Mouse (Mus musculus) adrenal gland, postnatal 14 days (tissue): ENCODE measurements around the gene Gm9837. TPM values are rescaled to one million over a fixed set of nuclear protein-coding genes. Genes with fewer than 3 reads are reported as not detected.

Experiments
- DNase-seq: peaks from one replicate; pipeline ENCODE4 v3.0.0; 2021; ENCODE audit warnings: mixed read lengths
- long read RNA-seq, 2 experiments: library from polyadenylated mRNA; stranded (forward); transcript quantifications; one replicate each; pipeline ENCODE4 v2.0.0; 2021
- total RNA-seq: library from RNA; stranded (reverse); gene quantifications from 2 replicates; pipeline ENCODE4 v1.2.3, GENCODE M21; 2021

Gene Gm9837
- not detected in 2 replicates for total RNA-seq
- long read RNA-seq, experiment 1 = 0 reads
- long read RNA-seq, experiment 2 = 0 reads

DNA sequence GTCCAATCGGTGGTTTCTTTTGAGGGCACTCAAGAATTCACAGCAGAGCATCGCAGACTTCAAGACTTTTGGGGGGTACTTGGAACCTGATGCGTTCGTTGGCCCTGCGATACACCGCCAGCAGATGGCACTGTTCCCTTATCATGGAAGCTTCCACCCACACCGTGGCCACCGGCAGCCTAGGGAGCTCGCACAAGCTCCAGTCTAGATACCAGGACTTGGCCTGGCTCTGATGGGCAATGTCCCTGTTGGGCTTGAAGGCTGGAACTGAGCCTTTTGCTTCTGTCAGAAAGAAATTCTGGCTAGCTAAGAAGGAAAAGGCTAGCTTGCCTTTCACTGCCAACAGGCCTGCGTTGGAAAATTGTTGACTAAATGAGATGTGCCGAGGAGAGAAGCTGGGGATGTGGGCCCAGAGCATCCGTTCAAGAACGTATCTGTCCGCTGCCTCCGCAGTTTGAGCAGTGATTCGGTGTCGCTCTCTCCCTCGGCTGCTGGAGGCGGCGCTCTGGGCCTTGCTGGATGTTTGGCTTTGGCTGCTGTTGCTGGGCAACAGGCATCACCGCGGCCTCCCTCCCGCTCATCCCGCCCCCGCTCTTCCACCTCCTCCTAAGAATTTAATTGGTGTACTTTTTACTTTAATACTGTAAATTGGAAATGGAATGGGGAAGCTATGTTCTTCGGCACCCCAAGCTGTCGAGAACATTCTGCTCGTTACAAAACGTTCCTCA is at the start of gene Gm9837:
Gene Gm9837 (minus strand): TSS at position 512 of the 728 bp plus-strand sequence.
- peak; percentile 92 for DNase-seq

DNA sequence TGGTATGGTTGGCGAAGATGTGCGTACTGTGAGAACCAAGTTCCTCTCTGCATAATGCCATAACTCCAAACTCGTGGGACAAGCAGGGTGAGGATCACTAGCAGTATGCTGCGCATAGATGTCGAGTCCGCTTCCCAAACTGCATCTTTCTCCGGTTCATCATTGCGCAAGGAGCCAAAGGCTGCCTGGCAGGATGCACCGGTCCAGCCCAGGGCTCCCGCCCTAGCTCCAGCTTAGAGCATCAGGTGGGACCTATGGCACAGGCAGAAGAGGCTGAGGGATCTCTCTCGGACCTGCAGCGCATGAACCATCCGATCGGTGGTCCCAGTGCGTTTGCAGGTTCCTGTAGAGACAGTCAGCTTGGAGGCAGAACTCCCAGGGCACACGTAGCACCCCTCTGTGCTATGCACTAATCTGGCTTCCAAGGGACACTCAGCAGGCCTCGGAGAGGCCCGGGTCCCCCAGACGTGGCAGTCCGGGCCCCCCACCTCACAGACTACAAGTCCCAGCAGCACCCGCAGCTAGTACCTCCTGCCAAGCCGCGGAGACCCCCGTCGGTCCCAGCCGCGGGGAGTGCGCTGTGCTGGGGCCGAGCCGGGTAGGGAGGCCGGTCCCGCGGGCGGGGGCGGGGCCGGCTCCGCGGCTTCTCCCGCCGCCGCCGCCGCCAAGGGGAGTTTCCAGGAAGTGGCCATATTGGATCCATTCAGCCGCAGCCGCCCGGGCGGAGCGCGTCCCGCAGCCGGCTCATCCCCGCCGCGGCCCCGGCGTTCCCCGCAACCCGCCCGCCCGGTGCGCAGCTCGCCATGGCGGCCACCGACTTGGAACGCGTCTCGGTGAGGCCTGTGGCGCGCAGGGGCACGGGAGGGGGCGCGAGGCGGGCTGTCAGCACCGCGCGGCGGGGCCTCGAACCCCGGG is 49.2 kb upstream of the Gm9837 start, which contains the start of gene Sept8:
Gene Sept8 (plus strand): TSS at position 51 of the 915 bp plus-strand sequence.
- DNase-seq = peak; percentile 78

DNA sequence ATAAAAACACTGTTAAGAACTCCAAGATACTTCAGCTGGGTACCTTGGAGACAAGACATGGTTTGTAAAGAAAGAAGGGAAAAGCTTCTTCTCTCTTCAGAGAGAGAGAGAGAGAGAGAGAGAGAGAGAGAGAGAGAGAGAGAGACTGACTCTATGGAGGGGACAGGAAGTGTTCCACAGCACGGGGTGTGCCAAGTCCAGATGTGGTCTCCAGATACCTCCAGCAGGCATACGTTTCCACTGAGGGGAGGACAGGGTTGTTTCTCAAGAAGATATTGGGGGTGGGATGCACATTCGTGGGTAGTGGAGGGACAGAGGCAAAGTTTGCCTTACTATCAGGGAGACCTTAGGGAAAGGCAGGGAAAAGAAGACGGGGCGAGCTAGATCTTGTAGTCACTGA is 48.5 kb upstream of the Gm9837 start:
- DNase-seq = no peak

DNA sequence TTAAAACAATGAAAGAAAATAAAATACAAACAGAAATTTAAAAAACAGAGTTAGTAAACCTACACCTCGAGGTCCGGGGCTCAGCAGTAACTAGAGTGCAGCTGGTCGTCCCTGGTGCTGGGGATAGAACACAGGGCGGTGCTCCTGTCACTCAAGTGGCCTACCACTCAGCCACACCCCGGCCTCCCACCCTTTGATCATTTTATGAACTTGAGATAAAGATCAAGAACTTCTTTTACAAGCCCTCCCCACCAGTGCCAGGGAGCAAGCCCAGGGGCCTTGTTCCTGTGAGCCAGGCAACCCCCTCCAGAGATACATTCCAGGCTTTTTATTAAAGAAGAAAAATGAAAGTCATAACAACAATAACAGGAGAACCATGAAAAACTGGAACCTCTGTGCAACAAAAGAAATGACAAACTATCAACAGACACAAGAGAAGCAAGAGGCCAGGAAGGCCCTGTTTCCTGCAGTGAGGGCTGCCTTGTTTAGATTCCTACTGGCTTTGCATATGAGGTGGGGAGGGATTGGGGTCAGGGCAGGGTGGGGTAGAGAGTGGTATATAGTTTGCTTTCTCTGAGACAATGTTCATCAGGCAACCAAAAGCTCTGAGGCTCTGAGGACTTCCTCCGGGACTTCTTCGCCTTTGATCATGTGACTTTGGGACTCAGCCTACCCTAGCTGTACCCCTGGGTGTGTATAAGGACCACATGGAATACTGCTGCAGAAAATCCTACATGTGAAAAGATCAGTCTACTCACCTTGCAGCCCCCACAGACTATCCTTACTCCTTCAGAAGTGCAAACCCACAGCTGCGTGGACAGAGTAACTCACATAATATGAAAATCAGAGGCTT is 46.7 kb upstream of the Gm9837 start:
- no peak for DNase-seq

DNA sequence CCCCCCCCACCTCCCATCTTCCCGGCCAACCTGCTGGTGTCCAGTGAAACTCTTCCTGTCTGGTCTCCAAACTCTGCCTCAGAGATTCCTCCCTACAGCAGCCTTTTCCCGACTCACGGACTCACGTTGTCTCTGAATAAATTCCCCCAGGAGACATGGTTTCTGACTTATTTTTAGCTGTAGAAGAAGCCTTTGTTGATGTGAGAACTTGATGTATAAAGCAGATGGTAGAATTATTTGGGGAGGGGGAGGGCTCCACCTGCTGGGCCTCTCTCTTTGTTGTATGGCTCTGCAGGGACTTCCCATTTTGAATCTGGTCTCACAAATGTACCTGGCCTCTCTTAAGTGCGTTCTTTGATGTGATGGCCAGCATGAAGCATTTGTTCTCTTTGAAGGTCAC is 40.1 kb upstream of the Gm9837 start:
- no peak for DNase-seq

DNA sequence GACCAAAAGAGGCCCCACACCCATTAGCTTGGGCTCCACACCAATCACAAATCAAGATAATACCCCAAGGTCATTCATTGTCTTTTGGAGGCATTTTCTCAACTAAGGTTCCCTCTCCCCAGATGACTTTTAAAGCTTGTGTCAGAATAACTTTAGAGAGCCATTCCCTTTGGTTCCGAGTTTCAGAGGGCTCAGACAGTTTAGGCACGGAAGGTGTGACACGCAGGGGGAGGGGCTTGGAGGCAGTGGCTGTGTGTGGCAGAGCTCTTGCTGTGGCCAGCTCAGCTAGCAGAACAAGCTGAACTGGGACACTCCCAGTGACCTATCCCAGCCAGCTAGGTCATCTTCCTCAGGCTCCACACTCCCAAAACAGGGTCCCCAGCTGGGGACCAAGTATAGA is 38.3 kb upstream of the Gm9837 start:
- no peak for DNase-seq

DNA sequence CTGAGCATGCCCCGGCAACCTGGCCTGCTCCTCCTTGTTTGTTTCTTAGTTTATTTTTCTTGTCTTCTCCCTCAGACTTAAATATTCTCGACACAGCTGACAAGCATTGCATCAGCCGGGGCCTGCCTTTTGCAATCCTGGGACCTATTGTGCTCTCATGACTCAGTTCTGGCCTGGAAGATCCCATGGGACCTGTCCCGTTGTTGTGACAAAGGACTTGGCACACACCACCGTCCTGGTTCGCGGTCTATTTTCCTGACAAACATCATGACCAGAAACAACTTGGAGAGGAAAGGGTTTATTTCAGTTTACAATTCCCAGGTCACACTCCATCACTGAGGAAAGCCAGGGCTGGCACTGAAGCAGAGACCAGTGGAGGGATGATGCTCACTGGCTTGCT is 37.9 kb upstream of the Gm9837 start:
- peak; percentile 85 for DNase-seq

DNA sequence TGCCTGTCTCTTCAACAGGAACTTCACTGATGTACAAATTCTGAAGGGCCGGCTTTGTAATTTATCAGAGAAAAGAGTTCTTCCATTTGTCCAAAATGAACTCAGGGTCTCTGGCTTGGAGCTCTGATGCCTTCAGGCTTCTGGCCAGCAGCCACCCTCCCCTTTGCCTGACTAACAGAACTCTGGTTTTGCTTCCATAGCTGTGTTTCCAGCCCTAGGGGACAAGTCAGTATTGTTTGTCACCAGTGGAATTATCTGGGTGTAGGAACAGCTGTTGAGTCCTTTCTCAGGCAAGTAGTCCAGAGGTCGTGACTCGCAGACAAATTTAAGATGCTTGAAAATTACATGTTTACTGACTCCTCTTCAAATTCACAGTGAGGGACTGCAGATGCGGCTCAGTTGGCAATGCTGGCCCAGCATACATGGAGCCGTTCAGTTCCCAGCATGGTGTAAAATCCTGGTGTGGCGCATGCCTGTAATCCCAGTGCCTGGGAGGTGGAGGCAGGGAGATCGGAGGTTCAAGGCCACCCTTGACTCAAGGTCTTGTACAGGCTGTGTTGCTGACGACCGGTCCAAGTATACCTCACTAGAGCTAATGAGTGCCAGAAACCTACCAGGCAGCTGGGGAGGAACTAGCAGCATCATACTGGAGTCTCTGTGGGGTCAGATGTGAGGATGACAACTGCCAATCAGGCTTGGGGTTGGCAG is 37.0 kb upstream of the Gm9837 start:
- DNase-seq = no peak

DNA sequence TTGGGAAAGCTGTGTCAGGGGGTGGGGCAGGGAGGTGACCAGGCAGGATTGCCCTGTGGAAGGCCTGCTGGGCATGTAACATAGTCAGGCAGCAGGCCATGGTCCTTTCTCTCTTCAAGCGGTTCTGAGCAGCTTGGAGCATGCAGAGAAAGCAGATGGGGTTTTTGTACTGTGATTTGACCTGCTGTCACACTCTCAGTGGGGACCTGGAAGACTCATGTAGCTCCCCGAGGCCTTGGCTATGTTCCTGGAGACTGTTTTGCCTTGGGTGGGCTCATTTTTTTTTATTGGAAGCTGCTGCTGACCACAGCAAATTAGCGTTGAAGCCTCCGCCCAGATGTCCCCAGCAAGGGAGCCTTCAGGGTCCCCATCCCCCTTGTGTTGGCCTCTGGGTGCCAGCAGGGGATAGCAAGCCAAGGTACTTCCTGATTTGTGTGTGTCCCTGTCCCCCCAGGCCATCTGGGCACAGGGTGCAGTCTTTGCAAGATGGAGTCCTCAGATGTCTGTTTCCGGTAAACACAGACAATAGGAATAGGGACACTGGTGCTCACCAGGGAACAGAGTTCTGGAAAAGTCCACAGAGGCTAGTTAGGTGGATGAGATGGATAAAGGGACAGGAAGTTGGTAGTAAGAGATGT is 34.9 kb upstream of the Gm9837 start:
- no peak for DNase-seq

DNA sequence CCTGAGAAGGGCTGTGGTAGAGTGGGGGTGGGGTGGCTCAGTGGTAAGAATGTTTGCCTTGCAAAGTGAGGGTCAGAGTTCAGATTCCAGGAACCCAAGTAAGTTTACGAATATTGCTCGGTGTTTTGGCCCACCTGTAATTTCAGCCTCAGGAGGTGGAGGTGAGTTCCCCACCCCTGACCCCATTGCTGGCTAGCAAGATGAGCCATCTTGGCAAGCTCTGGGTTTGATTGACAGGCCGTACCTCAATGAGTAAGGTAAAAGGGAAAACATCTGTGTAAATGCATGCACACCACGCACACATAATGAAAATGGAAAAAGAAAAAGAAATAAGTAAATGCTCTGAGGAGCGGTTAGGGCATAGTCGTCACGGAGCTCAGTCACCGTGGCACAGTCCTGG is 34.1 kb upstream of the Gm9837 start:
- no peak for DNase-seq

DNA sequence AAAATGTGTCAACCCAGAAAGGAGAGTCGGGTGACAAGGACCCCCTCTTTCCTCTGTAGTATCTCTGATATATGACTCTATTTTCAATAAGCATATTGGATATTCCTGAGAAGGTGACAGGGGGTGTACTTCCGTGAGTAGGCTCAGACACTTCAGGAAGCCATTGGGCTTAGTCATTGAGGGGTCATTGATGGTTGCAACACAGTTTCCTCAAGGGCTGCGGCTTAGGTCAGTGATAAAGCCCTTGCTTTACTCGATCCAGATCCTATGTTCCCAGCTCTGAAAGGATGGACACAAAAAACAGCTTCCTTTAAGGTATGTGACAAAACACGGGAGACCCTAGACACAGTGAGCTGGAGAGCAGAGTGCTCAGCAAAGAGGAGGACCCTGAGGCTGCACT is 33.5 kb upstream of the Gm9837 start:
- no peak for DNase-seq

DNA sequence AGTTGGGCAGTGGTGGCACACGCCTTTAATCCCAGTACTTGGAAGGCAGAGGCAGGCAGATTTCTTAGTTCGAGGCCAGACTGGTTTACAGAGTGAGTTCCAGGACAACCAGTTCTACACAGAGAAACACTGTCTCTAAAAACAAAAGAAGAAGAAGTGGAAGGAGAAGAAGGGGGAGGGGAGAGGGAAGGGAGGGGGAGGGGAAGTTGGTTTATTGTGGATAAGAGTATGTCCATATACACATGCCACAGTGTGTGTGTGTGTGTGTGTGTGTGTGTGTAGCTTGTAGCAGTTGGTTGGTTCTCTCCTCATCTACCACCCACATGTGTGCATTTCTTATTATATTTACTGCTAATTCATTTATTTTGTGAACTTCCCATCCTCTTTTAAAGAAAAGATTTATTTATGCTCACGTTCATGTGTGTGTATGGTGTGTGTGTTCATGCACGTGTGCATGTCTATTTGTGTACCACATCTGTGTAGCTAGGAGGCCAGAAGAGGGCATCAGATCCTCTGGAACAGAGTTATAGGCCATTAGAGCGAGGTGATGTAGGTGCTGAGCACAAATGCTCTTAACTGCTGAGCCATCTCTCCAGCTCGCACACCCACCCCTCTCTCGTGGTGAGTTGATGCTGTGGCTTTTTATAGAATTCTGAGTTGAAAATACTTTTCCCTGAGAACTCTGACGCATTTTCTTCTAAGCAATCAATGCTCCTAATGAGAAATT is 31.9 kb upstream of the Gm9837 start:
- no peak for DNase-seq

DNA sequence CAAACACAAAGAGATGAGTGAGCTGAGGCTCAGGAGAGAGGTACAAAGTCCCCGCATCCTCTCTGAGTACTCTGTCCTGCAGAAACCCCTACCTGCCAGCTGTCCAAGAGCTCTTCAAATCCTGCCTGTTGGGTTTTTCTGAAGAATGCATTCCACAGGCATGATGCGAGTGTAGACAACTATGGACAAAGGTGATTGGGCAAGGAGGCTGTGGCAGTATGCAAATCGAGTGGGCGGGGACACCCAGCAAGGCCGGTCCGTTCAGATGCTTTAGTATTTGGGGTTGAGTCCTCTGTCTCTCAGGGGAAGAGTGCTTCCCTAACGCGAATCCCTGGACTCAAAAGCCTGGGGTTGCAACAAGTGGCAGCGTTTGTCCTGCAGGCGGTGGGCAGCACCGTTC is 30.3 kb upstream of the Gm9837 start:
- DNase-seq = peak; percentile 42

DNA sequence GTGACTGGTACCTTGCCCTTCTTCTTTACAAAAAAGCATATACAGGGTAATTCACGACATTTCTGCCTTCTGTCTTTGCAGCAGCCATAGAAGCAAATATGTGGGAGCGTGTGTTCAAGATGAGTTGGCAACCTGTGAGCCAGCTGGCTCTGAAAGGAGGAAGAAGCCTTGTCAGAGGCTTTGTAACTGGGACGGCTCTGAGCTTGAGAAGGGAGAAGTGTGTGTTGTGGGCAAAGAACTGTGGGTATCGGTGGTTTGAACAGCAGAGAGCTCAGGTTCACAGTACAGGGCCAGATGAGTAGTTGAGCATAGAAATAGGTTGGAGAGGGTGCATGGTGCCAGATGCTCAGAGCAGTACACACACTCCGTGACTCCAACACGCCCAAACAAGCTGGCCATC is 26.7 kb upstream of the Gm9837 start:
- DNase-seq = no peak

DNA sequence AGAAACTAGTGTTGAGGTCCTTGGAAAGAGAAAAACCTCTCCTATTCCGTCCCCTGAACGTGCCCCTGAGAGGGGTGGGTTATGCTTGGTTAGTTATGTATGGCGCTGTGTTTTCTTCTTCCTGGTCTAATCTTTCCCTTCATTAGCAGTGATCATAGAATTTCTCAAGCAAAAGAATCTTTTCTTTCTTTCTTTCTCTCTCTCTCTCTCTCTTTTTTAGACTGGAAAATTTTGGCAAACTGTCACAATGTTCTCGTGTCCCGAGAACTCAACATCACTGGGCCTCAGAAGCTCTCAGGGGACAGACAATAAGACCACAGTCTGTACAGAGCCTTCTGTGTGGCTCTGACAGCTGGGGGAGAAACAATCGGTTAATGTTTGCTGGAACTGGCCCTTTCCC is 25.1 kb upstream of the Gm9837 start:
- DNase-seq = no peak

DNA sequence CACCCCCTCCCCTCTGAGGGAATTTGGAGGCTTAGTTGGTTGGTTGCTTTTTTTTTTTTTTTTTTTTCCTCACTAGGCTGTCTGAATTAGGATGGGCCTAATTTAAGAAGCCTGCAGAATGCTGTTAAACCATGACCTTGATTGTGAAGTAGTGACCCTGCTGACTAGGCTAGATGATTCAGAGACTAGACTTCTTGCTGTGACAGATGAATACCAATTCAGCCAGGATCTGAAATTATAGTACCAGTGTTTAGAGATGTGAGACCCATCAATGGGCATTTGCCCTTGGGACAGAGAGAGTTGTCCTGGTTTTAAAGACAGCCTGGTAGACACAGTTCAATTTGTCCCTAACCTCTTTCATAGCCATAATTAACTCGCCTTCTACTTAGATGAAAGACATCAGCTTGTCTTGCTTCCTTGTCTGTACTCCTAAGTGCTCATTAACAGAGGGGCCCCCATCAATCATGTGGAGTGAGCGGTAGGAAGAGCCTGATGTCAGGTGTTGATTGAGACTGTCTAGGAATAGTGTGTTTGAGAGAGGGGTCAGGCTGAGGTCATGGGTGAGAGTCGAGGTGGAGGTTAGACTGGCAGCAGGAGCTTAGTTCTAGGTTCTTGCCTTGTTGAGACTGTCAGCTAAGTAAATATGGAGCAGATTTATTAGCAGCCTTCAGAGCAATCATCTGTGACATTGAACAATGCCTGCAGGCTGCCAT is 23.1 kb upstream of the Gm9837 start:
- DNase-seq = no peak

DNA sequence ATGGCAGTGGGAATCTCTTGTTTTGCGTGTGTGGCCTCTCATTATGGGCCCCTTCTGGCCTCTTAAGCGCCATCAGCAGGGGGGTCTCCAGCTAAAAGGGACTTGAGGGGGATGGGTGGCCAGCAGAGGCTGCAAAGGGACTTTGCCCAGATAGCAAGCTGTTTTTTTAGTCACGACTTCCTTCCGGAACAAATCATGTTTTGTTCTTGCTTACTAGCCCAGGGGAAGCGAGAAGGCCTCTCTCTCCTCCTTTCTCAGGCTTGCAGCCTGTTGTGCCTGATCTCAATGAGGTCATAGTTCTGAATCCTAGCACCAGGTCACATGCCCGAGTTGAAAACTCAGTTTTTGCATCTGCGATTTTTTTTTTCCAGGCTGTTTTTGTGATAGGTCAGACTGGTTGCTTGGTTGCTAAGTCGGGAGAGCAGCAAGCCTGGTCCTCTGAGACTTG is 21.7 kb upstream of the Gm9837 start:
- no peak for DNase-seq

DNA sequence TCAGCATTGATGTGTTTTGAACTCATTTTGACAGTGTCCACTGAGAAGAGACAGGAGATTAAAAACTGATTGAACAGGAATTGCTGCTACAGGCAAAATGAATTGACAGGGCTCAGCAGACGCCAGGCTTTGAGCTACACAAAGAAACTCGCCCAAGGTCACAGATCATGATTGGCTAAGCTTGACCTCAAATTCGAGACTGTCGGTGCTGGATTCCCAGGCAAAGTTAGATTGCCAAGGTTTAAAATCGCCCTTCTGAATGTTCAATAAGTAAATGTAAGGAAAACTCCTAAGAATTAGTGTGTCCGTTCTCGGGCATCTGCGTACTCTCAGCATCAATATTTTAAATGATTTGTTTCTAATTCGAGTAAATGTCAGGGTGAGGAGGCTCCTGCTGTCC is 19.1 kb upstream of the Gm9837 start:
- DNase-seq = no peak

DNA sequence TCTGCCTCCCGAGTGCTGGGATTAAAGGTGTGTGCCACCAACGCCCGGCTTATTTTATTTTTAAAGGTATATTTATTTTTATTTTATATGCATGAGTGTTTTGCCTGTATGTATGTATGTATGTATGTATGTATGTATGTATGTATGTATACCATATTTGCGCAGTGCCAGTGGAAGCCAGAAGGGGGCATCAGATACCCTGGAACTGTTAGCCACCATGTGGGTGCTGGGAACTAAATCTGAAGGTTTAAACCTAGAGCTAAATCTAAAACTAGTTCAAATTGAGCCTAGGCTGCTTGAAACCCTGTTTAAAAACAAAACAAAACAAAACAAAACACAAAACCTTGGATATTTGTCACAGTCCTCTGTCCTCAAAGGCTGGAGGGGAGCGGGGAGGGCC is 18.7 kb upstream of the Gm9837 start:
- no peak for DNase-seq
